Comparison of ENCODE assay signal across 26 mouse cellular contexts in genomic region chr11:71887211-71887610, GRCm38 (mm10).
DNase-seq lines count a peak whose midpoint lies in the region; ATAC-seq lines count a peak whose summit lies in the region.
"Had no signal": no experiment of that assay in that cellular context is flagged by ENCODE, and none has a peak within 500 bp of the region (broad histone marks: within the 10 kb centered on the region; RNA-seq: fewer than 3 reads in every experiment).

No protein-coding gene starts in this region.

- H3K36me3 ChIP-seq in hindbrain, embryonic 11.5 days (ENCODE audit: control insufficient read depth, insufficient read depth, low read length): no peaks in the 10 kb centered on the region
- no peaks in the 10 kb centered on the region for H3K36me3 ChIP-seq in hindbrain, embryonic 16.5 days (ENCODE audit: control insufficient read depth, insufficient read depth, low read length)
- H3K36me3 ChIP-seq in neural tube, embryonic 13.5 days: no peaks in the 10 kb centered on the region
- H3K36me3 ChIP-seq: hindbrain, embryonic 15.5 days; intestine, embryonic 15.5 days; midbrain, embryonic 10.5 days; midbrain, embryonic 15.5 days; neural tube, embryonic 12.5 days had no signal

- no peak overlapping the region for H3K4me3 ChIP-seq in hindbrain, embryonic 11.5 days (ENCODE audit: low read depth, low read length)
- H3K4me3 ChIP-seq in hindbrain, embryonic 16.5 days (ENCODE audit: low read length): no peak overlapping the region
- no peak overlapping the region for H3K4me3 ChIP-seq in neural tube, embryonic 13.5 days
- H3K4me3 ChIP-seq: erythroblast, embryonic 14.5 days; hindbrain, embryonic 15.5 days; intestine, embryonic 15.5 days; midbrain, embryonic 10.5 days; midbrain, embryonic 15.5 days; neural tube, embryonic 12.5 days had no signal

- no peaks in the 10 kb centered on the region for H3K4me1 ChIP-seq in hindbrain, embryonic 11.5 days (replicated peaks; ENCODE audit: control insufficient read depth, insufficient read depth, low read length)
- H3K4me1 ChIP-seq in hindbrain, embryonic 16.5 days (ENCODE audit: control insufficient read depth, insufficient read depth, low read depth, low read length): no peaks in the 10 kb centered on the region
- 0 out of 2 replicates have a peak, but pooled peaks cover 5% of the 10 kb centered on the region for H3K4me1 ChIP-seq in neural tube, embryonic 13.5 days (replicated peaks)
- H3K4me1 ChIP-seq: hindbrain, embryonic 15.5 days; intestine, embryonic 15.5 days; midbrain, embryonic 15.5 days had no signal

- H3K9ac ChIP-seq in hindbrain, embryonic 11.5 days (ENCODE audit: low read depth, low read length): no peak overlapping the region
- H3K9ac ChIP-seq in hindbrain, embryonic 16.5 days (ENCODE audit: low read depth, low read length): no peak overlapping the region
- no peak overlapping the region for H3K9ac ChIP-seq in neural tube, embryonic 13.5 days
- H3K9ac ChIP-seq: hindbrain, embryonic 15.5 days; intestine, embryonic 15.5 days; liver, embryonic 14.5 days; midbrain, embryonic 15.5 days; neural tube, embryonic 12.5 days had no signal

- no peak overlapping the region for H3K4me2 ChIP-seq in hindbrain, embryonic 11.5 days (replicated peaks; ENCODE audit: low read depth, low read length)
- H3K4me2 ChIP-seq in hindbrain, embryonic 16.5 days (ENCODE audit: low read length): no peak overlapping the region
- H3K4me2 ChIP-seq in neural tube, embryonic 13.5 days: no peak overlapping the region
- H3K4me2 ChIP-seq: hindbrain, embryonic 15.5 days; intestine, embryonic 15.5 days; midbrain, embryonic 15.5 days; neural tube, embryonic 12.5 days had no signal

- no peak overlapping the region for H3K27ac ChIP-seq in hindbrain, embryonic 11.5 days (ENCODE audit: low read depth, low read length)
- no peak overlapping the region for H3K27ac ChIP-seq in hindbrain, embryonic 16.5 days (ENCODE audit: low read depth, low read length)
- no peak overlapping the region for H3K27ac ChIP-seq in neural tube, embryonic 13.5 days (replicated peaks)
- H3K27ac ChIP-seq: hindbrain, embryonic 15.5 days; intestine, embryonic 15.5 days; liver, embryonic 14.5 days; macrophage; midbrain, embryonic 10.5 days; midbrain, embryonic 15.5 days; neural tube, embryonic 12.5 days had no signal

- no peak for ATAC-seq in hindbrain, embryonic 11.5 days (ENCODE audit: low FRiP score)
- no peak for ATAC-seq in hindbrain, embryonic 16.5 days
- ATAC-seq in neural tube, embryonic 13.5 days (ENCODE audit: low read depth): peak; percentile 15; the same call in 1 of the 2 replicates
- ATAC-seq in cerebellum, adult (ENCODE audit: insufficient number of reproducible peaks, low FRiP score, low TSS enrichment): no peak
- ATAC-seq: intestine, embryonic 15.5 days; midbrain, embryonic 15.5 days; Patski had no signal

- no peaks in the 10 kb centered on the region for H3K9me3 ChIP-seq in hindbrain, embryonic 11.5 days (ENCODE audit: control insufficient read depth, low read length)
- H3K9me3 ChIP-seq in hindbrain, embryonic 16.5 days (ENCODE audit: control insufficient read depth, low read length): no peaks in the 10 kb centered on the region
- H3K9me3 ChIP-seq in neural tube, embryonic 13.5 days: no peaks in the 10 kb centered on the region
- H3K9me3 ChIP-seq: hindbrain, embryonic 15.5 days; intestine, embryonic 15.5 days; midbrain, embryonic 10.5 days; midbrain, embryonic 15.5 days; neural tube, embryonic 12.5 days had no signal

- peak; percentile 45 for DNase-seq in hindbrain, embryonic 11.5 days (ENCODE audit: low spot score)
- peak; percentile 46 for DNase-seq in embryo, embryonic 11.5 days (ENCODE audit: low read depth, low spot score)
- peak; percentile 78 for DNase-seq in hindlimb bud, embryonic 11.5 days (ENCODE audit: extremely low spot score, low read depth, low spot score)
- no peak for DNase-seq in B cell, adult 2 months
- DNase-seq in left cerebral cortex, adult 18-20 months (ENCODE audit: low spot score in 2 of 2): no peak
- DNase-seq: adrenal gland, postnatal 10 days; gastrocnemius, postnatal 14 days; heart, postnatal 36 days; kidney, adult 2 months; kidney, postnatal 4 days; liver; lung, adult 2 months; lung, postnatal 10 days; right cerebral cortex, adult 18-20 months had no signal

- H3K27me3 ChIP-seq in hindbrain, embryonic 11.5 days (ENCODE audit: control insufficient read depth, insufficient read depth, low read length): no peaks in the 10 kb centered on the region
- H3K27me3 ChIP-seq in hindbrain, embryonic 16.5 days (replicated peaks; ENCODE audit: control insufficient read depth, insufficient read depth, low read length): no peaks in the 10 kb centered on the region
- H3K27me3 ChIP-seq in neural tube, embryonic 13.5 days: no peaks in the 10 kb centered on the region
- H3K27me3 ChIP-seq: hindbrain, embryonic 15.5 days; intestine, embryonic 15.5 days; midbrain, embryonic 15.5 days; neural tube, embryonic 12.5 days; Patski had no signal

- WGBS in hindbrain, embryonic 11.5 days: 51% methylated on average over 4 of the region's 4 CpGs
- WGBS in hindbrain, embryonic 16.5 days: 27% methylated on average over 4 of the region's 4 CpGs
- WGBS in neural tube, embryonic 13.5 days: 37% methylated on average over 4 of the region's 4 CpGs

Comparison
In these comparisons a context has a peak if more than half of its experiments do, and no peak if none do; other contexts are left out.
1. DNase-seq: peak in hindbrain, embryonic 11.5 days (single experiment), embryo, embryonic 11.5 days (single experiment) and hindlimb bud, embryonic 11.5 days (single experiment); none in B cell, adult 2 months (0 of 2) and left cerebral cortex, adult 18-20 months (0 of 2).